Mouse (Mus musculus) forebrain, embryonic 11.5 days (tissue): ENCODE results near the gene Vax2. TPM values are rescaled to one million over a fixed set of nuclear protein-coding genes. Genes with fewer than 3 reads are reported as not detected.
A peak's percentile ranks its signal among the peaks of the same experiment; 100 is the strongest.

ENCODE experiments used
- ATAC-seq: fragments of 200-750 bp; cut with Nextera tagmentation; replicated peaks from 2 replicates; pipeline ENCODE4 v1.8.0; 2017; ENCODE audit warnings: moderate TSS enrichment; ENCODE audit not compliant: low FRiP score
- DNase-seq: peaks from one replicate; pipeline ENCODE4 v3.0.0-alpha.2; 2017; ENCODE audit warnings: low spot score
- H3K27ac ChIP-seq: fragments of 300-500 bp; sonication (generic); 2 replicates; pipeline ENCODE4 v1.5.1; 2014; ENCODE audit warnings: low read depth, low read length
- H3K27me3 ChIP-seq: fragments of 300-500 bp; sonication (generic); 2 replicates; pipeline ENCODE4 v1.6.1; 2014; ENCODE audit warnings: mild to moderate bottlenecking, low read length, mixed read lengths; ENCODE audit not compliant: control insufficient read depth, insufficient read depth
- H3K36me3 ChIP-seq: fragments of 300-500 bp; sonication (generic); 2 replicates; pipeline ENCODE4 v1.6.1; 2014; ENCODE audit warnings: mild to moderate bottlenecking, low read length, moderate library complexity, mixed read lengths; ENCODE audit not compliant: control insufficient read depth, insufficient read depth
- H3K4me1 ChIP-seq: fragments of 300-500 bp; sonication (generic); replicated peaks from 2 replicates; pipeline ENCODE4 v1.6.1; 2014; ENCODE audit warnings: low read length, mixed read lengths; ENCODE audit not compliant: control insufficient read depth, insufficient read depth
- H3K4me2 ChIP-seq: fragments of 300-500 bp; sonication (generic); 2 replicates; pipeline ENCODE4 v1.6.1; 2014; ENCODE audit warnings: low read depth, mild to moderate bottlenecking, low read length, moderate library complexity, mixed read lengths; ENCODE audit not compliant: severe bottlenecking
- H3K4me3 ChIP-seq: fragments of 300-500 bp; sonication (generic); 2 replicates; pipeline ENCODE4 v1.5.1; 2014; ENCODE audit warnings: low read depth, low read length
- H3K9ac ChIP-seq: fragments of 300-500 bp; sonication (generic); 2 replicates; pipeline ENCODE4 v1.6.1; 2014; ENCODE audit warnings: low read length
- H3K9me3 ChIP-seq: fragments of 300-500 bp; sonication (generic); 2 replicates; pipeline ENCODE4 v1.6.1; 2016; ENCODE audit warnings: low read length, mixed read lengths; ENCODE audit not compliant: control insufficient read depth
- whole genome bisulfite sequencing: fragments of 180-500 bp; shearing (Covaris S2); extraction: QIAGEN DNeasy Blood & Tissue Kit; methylation state at CpG from one replicate; pipeline ENCODE4 v1.1.7; 2014; 5-methylcytosine and 5-hydroxymethylcytosine counted together
- polyA plus RNA-seq: library from polyadenylated mRNA; unstranded; fragments of >200 nt; fragmentation: Nextera tagmentation; extraction: Ambion mirVana; gene quantifications from 2 replicates; pipeline ENCODE4 v1.2.1, GENCODE M21; 2014

The Vax2 gene
- polyA plus RNA-seq, 1 experiment from 2014 or later: 0.60 TPM

GRCm38 (mm10) chr6:83742761-83743160, 31.7 kb downstream of the Vax2 start, which contains the start of gene Atp6v1b1:
TSS of gene Atp6v1b1 (plus strand) at chr6:83742990.
- ATAC-seq (no peak), DNase-seq (no peak)
- peaks cover 3% of the 10 kb centered on the region; the same call in 1 of the 2 replicates for H3K9me3 ChIP-seq
- H3K4me3 ChIP-seq: no peak within 1 kb of the TSS
- no peaks in the 10 kb centered on the region for H3K27me3 ChIP-seq
- H3K4me1 ChIP-seq: peaks cover 4% of the 10 kb centered on the region; the same call in 1 of the 2 replicates
- no peak within 1 kb of the TSS for H3K4me2 ChIP-seq
- H3K36me3 ChIP-seq: no peaks in the 10 kb centered on the region
- no peak within 1 kb of the TSS for H3K27ac ChIP-seq
- 61% methylated on average over 5 of the region's 5 CpGs for WGBS
- H3K9ac ChIP-seq: no peak within 1 kb of the TSS

DNA sequence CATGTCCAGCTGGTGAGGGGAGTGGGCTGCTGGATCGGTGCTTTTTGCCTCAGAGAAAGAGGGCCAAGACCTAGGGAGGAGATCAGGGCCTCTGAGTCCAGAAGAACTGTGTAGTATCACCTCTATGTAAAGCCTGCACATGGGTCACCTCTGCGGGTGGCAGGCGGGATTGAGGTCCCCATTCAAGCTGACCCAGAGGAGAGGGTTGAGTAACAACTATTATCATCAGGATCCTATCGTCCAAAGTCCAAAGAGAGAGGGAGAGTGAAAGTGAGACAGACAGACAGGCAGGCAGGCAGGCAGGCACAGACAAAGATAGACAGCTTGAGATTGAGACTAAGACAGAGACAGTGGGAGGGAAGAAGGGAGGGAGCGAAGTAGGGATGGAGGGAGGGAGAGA, 32.1 kb downstream of the Vax2 start:
- ATAC-seq (no peak), DNase-seq (no peak)
- Histone ChIP-seq H3K4me3 (no peak overlapping the region), H3K9ac (no peak overlapping the region), H3K9me3 (peaks cover 3% of the 10 kb centered on the region; the same call in 1 of the 2 replicates), H3K4me1 (peaks cover 4% of the 10 kb centered on the region; the same call in 1 of the 2 replicates), H3K4me2 (no peak overlapping the region), H3K27ac (no peak overlapping the region), H3K36me3 (no peaks in the 10 kb centered on the region), H3K27me3 (peaks cover 2% of the 10 kb centered on the region; the same call in 1 of the 2 replicates)
- 63% methylated on average over 5 of the region's 5 CpGs for WGBS

DNA sequence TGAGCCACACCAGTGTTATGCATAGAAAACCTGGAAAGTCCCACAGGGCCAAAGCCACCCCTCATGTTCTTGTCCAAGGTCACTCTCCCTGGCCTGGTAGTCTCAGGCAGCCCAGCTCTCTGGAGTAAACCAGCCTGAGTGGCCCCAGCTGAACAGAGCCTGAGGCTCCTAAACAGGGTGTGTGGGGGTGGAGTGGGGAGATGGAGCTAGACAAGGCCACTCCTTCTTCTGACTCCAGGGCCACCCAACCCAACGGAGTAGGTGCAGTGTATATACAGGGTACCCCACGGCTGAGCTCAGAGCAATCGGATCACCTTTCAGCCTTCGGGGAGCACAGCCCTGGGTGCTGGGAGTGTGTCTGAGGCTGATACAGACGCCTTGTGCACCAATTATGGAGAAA, 33.1 kb downstream of the Vax2 start:
- H3K27me3 ChIP-seq: peaks cover 2% of the 10 kb centered on the region; the same call in 1 of the 2 replicates
- ATAC-seq (no peak), DNase-seq (no peak)
- WGBS: 70% methylated on average over 5 of the region's 5 CpGs
- no peak overlapping the region for H3K27ac ChIP-seq
- no peak overlapping the region for H3K4me3 ChIP-seq
- peaks cover 3% of the 10 kb centered on the region; the same call in 1 of the 2 replicates for H3K9me3 ChIP-seq
- peaks cover 4% of the 10 kb centered on the region; the same call in 1 of the 2 replicates for H3K4me1 ChIP-seq
- H3K4me2 ChIP-seq: no peak overlapping the region
- no peak overlapping the region for H3K9ac ChIP-seq
- H3K36me3 ChIP-seq: no peaks in the 10 kb centered on the region

GRCm38 (mm10) chr6:83744557-83744956, 33.5 kb downstream of the Vax2 start:
- H3K9ac ChIP-seq: no peak overlapping the region
- H3K4me2 ChIP-seq: no peak overlapping the region
- H3K9me3 ChIP-seq: peaks cover 3% of the 10 kb centered on the region; the same call in 1 of the 2 replicates
- H3K4me1 ChIP-seq: peaks cover 4% of the 10 kb centered on the region; the same call in 1 of the 2 replicates
- no peak for ATAC-seq
- no peaks in the 10 kb centered on the region for H3K36me3 ChIP-seq
- H3K27ac ChIP-seq: no peak overlapping the region
- H3K27me3 ChIP-seq: peaks cover 2% of the 10 kb centered on the region; the same call in 1 of the 2 replicates
- DNase-seq: no peak
- 70% methylated on average over 5 of the region's 5 CpGs for WGBS
- no peak overlapping the region for H3K4me3 ChIP-seq

DNA sequence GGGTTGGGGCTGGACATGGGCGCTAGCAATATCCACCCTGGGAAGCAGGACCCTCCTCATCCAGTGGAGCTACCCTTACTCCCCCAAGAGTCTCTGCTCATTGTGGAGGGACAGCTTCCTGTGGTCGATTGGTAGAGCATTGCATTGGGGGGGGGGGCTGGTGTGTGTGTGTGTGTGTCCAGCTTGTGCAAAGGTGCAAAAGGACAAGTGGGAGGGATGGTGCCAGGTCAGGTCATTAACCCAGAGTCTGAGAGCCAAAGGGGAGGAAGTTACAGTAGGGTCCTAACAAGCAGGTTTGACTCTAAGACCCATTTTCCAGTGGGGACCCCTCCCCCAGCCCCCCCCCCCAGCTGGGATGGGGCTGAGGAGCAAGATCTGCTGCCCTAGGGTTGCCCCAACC, 34.4 kb downstream of the Vax2 start:
- Histone ChIP-seq H3K4me1 (peaks cover 4% of the 10 kb centered on the region; the same call in 1 of the 2 replicates), H3K36me3 (no peaks in the 10 kb centered on the region), H3K27me3 (peaks cover 2% of the 10 kb centered on the region; the same call in 1 of the 2 replicates), H3K9ac (no peak overlapping the region), H3K4me2 (no peak overlapping the region), H3K9me3 (peaks cover 3% of the 10 kb centered on the region; the same call in 1 of the 2 replicates), H3K4me3 (no peak overlapping the region), H3K27ac (no peak overlapping the region)
- 49% methylated on average over 2 of the region's 2 CpGs for WGBS
- DNase-seq: no peak
- ATAC-seq: no peak

DNA sequence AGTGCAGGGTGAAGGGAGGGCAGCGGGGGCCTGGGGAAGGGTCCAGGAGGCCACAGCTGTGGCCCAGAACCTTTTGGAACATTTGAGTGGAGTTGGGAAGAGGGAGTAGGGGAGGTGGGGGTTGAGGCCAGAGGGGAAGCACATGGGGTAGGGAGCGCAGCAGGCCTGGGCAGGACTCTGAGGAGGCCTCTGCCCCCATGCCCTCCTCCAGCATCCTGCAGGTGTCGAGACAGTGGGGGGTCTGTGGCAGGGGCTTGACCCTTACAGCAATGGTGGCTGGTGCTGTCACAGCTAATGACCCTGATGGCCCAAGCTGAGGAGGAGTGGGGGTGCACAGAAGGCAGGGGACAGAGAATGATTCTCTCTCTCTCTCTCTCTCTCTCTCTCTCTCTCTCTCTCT, 38.2 kb downstream of the Vax2 start:
- Histone ChIP-seq H3K27me3 (peaks cover 2% of the 10 kb centered on the region; the same call in 1 of the 2 replicates), H3K9ac (no peak overlapping the region), H3K4me3 (no peak overlapping the region), H3K4me2 (no peak overlapping the region), H3K36me3 (no peaks in the 10 kb centered on the region), H3K4me1 (peaks cover 4% of the 10 kb centered on the region; the same call in 1 of the 2 replicates), H3K27ac (no peak overlapping the region), H3K9me3 (no peaks in the 10 kb centered on the region)
- DNase-seq (no peak), ATAC-seq (no peak)
- WGBS: 26% methylated on average over 3 of the region's 3 CpGs

GRCm38 (mm10) chr6:83750171-83750684, 39.2 kb downstream of the Vax2 start:
- Histone ChIP-seq H3K9ac (0 out of 2 replicates have a peak overlapping the region, but pooled peaks have one; percentile 35), H3K9me3 (no peaks in the 10 kb centered on the region), H3K27me3 (peaks cover 2% of the 10 kb centered on the region), H3K27ac (no peak overlapping the region), H3K4me1 (peaks cover 4% of the 10 kb centered on the region; the same call in 1 of the 2 replicates), H3K36me3 (no peaks in the 10 kb centered on the region), H3K4me3 (no peak overlapping the region), H3K4me2 (no peak overlapping the region)
- WGBS: 5% methylated on average over 11 of the region's 11 CpGs
- DNase-seq (peak; percentile 80), ATAC-seq (peak; percentile 36; the same call in 1 of the 2 replicates)

DNA sequence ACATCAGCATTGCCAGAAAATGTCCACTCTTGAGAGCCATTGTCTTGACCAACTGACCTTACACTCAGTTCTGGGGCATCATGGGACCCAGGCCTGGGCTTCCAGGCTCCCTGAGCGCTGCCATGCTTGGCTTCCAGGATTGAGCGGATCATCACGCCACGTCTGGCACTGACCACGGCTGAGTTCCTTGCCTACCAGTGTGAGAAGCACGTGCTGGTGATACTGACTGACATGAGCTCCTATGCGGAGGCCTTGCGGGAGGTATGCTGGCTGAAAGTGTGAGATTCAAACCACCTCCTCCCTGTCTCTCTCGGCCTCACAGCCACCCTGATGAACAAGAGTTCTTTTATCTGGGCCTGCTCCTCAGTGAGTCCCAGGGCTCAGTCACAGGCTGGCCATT, 45.0 kb downstream of the Vax2 start:
- Histone ChIP-seq H3K36me3 (no peaks in the 10 kb centered on the region), H3K9ac (no peak overlapping the region), H3K27ac (no peak overlapping the region), H3K4me1 (no peaks in the 10 kb centered on the region), H3K4me2 (no peak overlapping the region), H3K9me3 (no peaks in the 10 kb centered on the region), H3K27me3 (peaks cover 30% of the 10 kb centered on the region), H3K4me3 (no peak overlapping the region)
- 70% methylated on average over 9 of the region's 9 CpGs for WGBS
- ATAC-seq (no peak), DNase-seq (no peak)
